Mouse (Mus musculus): Measurements from ENCODE around the gene Siah1b. TPM values are rescaled to one million over a fixed set of nuclear protein-coding genes. Genes with fewer than 3 reads are reported as not detected.

Siah1b gene
- polyA plus RNA-seq, 1 experiment from 2014 or later: 7.9 TPM

DNA sequence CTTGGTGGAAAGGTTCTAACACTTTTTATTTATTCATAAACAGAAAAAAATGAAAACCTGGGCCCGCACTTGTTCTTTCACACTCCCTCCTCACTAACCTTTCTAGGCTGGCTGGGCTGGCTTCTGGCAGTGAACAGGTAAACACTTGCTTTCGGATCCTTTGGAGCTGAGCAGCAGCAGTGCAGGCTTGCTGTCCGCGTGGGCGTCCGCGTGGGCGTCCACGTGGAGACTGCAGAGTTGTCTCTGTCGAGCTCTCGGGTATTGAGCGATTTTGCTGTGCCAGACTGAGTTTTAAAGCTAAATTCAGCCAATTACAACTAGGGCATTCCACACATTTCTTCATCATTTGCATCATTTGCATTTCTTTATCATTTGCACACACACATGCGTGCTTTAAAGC lies 34.2 kb downstream of the Siah1b start:
- WGBS (ENCODE audit: insufficient replicate concordance): 57% methylated on average over 13 of the region's 13 CpGs
- Histone ChIP-seq H3K27me3 (ENCODE audit: insufficient read depth, low read length) (no peaks in the 10 kb centered on the region), H3K9me3 (ENCODE audit: low read length) (no peaks in the 10 kb centered on the region), H3K4me2 (ENCODE audit: low read depth, low read length) (no peak overlapping the region), H3K4me1 (ENCODE audit: insufficient read depth) (no peaks in the 10 kb centered on the region), H3K27ac (ENCODE audit: low read depth) (no peak overlapping the region), H3K4me3 (ENCODE audit: low read depth, low read length) (no peak overlapping the region), H3K9ac (replicated peaks) (no peak overlapping the region), H3K36me3 (replicated peaks; ENCODE audit: insufficient read depth, low read length) (no peaks in the 10 kb centered on the region)
- DNase-seq: no peak
- ATAC-seq: no peak
- TF ChIP-seq CTCF (IDR thresholded peaks at IDR 0.05; ENCODE audit: low read depth): no peak
- TF ChIP-seq EP300 (IDR thresholded peaks at IDR 0.05; ENCODE audit: low read depth): no peak

GRCm38 (mm10) chrX:164038882-164039281 lies 37.4 kb downstream of the Siah1b start:
- ATAC-seq: no peak
- TF ChIP-seq EP300 (IDR thresholded peaks at IDR 0.05; ENCODE audit: low read depth) (no peak), CTCF (IDR thresholded peaks at IDR 0.05; ENCODE audit: low read depth) (no peak)
- Histone ChIP-seq H3K9me3 (ENCODE audit: low read length) (no peaks in the 10 kb centered on the region), H3K36me3 (replicated peaks; ENCODE audit: insufficient read depth, low read length) (no peaks in the 10 kb centered on the region), H3K9ac (replicated peaks) (no peak overlapping the region), H3K4me1 (ENCODE audit: insufficient read depth) (no peaks in the 10 kb centered on the region), H3K4me2 (ENCODE audit: low read depth, low read length) (no peak overlapping the region), H3K4me3 (ENCODE audit: low read depth, low read length) (no peak overlapping the region), H3K27me3 (ENCODE audit: insufficient read depth, low read length) (no peaks in the 10 kb centered on the region), H3K27ac (ENCODE audit: low read depth) (no peak overlapping the region)
- 68% methylated on average over 2 of the region's 2 CpGs for WGBS (ENCODE audit: insufficient replicate concordance)
- no peak for DNase-seq

DNA sequence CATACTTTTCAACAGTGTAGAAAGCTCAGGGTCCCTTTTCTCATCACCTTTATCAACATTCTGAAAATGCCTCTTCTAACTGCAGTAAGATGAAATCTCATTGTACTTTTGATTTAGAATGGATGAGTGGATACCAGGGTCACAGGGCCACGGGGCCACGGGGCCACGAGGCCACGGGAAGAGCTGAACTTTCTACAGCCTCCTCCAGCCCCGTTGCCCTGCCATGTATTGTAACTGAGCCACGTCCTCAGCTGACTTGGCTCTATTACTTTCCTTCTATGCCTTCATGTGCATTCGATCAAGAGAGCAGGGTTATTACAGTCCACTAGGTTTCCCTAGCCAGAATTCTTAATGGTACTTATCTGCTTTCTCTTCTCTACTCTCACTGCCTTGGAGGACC lies 40.4 kb downstream of the Siah1b start:
- ATAC-seq (no peak), DNase-seq (no peak)
- TF ChIP-seq EP300 (IDR thresholded peaks at IDR 0.05; ENCODE audit: low read depth) (no peak), CTCF (IDR thresholded peaks at IDR 0.05; ENCODE audit: low read depth) (no peak)
- Histone ChIP-seq H3K4me3 (ENCODE audit: low read depth, low read length) (no peak overlapping the region), H3K4me2 (ENCODE audit: low read depth, low read length) (no peak overlapping the region), H3K27me3 (ENCODE audit: insufficient read depth, low read length) (no peaks in the 10 kb centered on the region), H3K27ac (ENCODE audit: low read depth) (no peak overlapping the region), H3K9me3 (ENCODE audit: low read length) (no peaks in the 10 kb centered on the region), H3K4me1 (ENCODE audit: insufficient read depth) (no peaks in the 10 kb centered on the region), H3K9ac (replicated peaks) (no peak overlapping the region), H3K36me3 (replicated peaks; ENCODE audit: insufficient read depth, low read length) (no peaks in the 10 kb centered on the region)
- 74% methylated on average over 7 of the region's 7 CpGs for WGBS (ENCODE audit: insufficient replicate concordance)

DNA sequence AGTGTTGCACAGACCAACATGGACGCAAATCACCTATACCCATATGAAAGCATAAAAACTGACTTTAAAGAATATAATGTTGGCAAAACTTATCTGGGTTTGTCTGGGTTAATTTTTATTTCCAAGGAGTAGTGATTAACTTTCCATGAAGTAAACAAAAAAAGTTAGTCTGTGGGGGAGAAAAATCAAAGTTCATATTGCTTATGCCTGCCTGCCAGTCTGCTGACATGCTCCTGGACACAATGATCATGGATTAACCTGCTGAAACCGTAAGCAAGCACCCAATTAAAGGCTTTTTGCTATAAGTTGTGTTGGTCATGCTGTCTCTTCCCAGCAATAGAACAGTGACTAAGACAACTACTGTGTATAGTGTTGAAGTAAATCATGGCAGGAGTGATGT lies 40.9 kb downstream of the Siah1b start:
- Histone ChIP-seq H3K27ac (ENCODE audit: low read depth) (no peak overlapping the region), H3K36me3 (replicated peaks; ENCODE audit: insufficient read depth, low read length) (no peaks in the 10 kb centered on the region), H3K9ac (replicated peaks) (no peak overlapping the region), H3K4me3 (ENCODE audit: low read depth, low read length) (no peak overlapping the region), H3K4me1 (ENCODE audit: insufficient read depth) (no peaks in the 10 kb centered on the region), H3K4me2 (ENCODE audit: low read depth, low read length) (no peak overlapping the region), H3K9me3 (ENCODE audit: low read length) (no peaks in the 10 kb centered on the region), H3K27me3 (ENCODE audit: insufficient read depth, low read length) (no peaks in the 10 kb centered on the region)
- 72% methylated on average over 2 of the region's 2 CpGs for WGBS (ENCODE audit: insufficient replicate concordance)
- no peak for ATAC-seq
- no peak for DNase-seq
- TF ChIP-seq CTCF (IDR thresholded peaks at IDR 0.05; ENCODE audit: low read depth) (no peak), EP300 (IDR thresholded peaks at IDR 0.05; ENCODE audit: low read depth) (no peak)

DNA sequence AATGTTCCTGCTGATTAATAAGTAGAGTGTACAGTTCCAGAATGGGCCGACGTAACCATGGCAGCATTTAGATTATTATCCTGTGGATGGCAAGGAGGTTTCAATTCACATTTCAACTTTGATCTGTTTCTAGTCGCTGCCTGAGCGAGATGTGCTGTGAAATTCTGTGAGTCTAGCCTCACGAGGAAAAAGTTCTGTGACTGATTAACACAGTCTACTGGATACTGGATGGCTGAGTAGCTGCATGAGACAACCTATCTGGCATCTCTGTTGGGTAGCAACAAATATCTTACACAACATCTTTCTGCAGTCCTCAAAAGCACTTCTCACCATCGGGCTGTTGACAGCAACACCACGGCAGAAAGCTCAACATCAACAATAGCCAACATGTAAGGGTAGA lies 43.8 kb downstream of the Siah1b start:
- ATAC-seq (no peak), DNase-seq (no peak)
- Histone ChIP-seq H3K4me2 (ENCODE audit: low read depth, low read length) (no peak overlapping the region), H3K9me3 (ENCODE audit: low read length) (no peaks in the 10 kb centered on the region), H3K36me3 (replicated peaks; ENCODE audit: insufficient read depth, low read length) (no peaks in the 10 kb centered on the region), H3K27me3 (ENCODE audit: insufficient read depth, low read length) (no peaks in the 10 kb centered on the region), H3K4me1 (ENCODE audit: insufficient read depth) (no peaks in the 10 kb centered on the region), H3K4me3 (ENCODE audit: low read depth, low read length) (no peak overlapping the region), H3K9ac (replicated peaks) (no peak overlapping the region), H3K27ac (ENCODE audit: low read depth) (no peak overlapping the region)
- TF ChIP-seq EP300 (IDR thresholded peaks at IDR 0.05; ENCODE audit: low read depth) (no peak), CTCF (IDR thresholded peaks at IDR 0.05; ENCODE audit: low read depth) (no peak)
- 86% methylated on average over 7 of the region's 7 CpGs for WGBS (ENCODE audit: insufficient replicate concordance)

DNA sequence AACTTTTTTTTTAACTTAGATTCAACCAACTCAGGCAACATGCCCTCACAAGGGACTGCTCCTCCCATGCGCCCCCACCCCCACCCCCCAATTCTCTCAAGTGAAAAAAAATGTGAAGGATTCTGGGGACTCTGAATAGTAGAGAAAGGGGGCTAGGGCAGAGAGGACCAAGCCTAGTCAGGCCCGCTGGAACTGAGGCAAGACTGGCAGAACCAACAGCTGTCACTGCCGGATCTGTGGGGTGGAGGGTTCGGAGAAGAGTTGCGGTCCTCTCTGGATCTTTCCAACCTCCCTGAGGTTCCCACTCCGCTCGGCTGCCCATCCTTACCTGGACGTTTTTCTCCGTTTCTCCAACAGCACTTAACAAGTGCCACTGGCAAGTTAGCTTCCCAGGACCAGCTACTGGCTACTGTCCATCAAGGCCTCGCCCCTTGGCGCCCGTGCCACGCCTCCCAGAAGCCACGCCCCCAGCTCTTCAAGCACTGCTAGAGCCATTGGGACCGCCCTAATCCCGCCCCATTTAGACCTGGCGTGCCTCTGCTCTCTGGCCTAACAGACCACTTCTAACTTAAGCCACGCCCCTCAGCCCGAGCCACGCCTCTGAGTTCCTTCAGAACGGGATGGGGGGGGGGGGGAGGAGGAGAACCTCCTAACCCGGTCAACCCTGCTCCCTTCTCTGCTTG lies 48.5 kb downstream of the Siah1b start, which contains the start of gene Car5b:
Gene Car5b, minus strand, starts transcription at position 391 of the 683 bp plus-strand sequence.
- no peak within 1 kb of the TSS for H3K9ac ChIP-seq (replicated peaks)
- TF ChIP-seq CTCF (IDR thresholded peaks at IDR 0.05; ENCODE audit: low read depth) (no peak), EP300 (IDR thresholded peaks at IDR 0.05; ENCODE audit: low read depth) (no peak)

More for the DNA sequence above, 48.5 kb downstream of the Siah1b start, which contains the start of gene Car5b:
- Histone ChIP-seq H3K4me1 (ENCODE audit: insufficient read depth) (no peaks in the 10 kb centered on the region), H3K27ac (ENCODE audit: low read depth) (no peak within 1 kb of the TSS), H3K36me3 (replicated peaks; ENCODE audit: insufficient read depth, low read length) (no peaks in the 10 kb centered on the region), H3K9me3 (ENCODE audit: low read length) (no peaks in the 10 kb centered on the region), H3K4me3 (ENCODE audit: low read depth, low read length) (peak within 1 kb of the TSS; percentile 35), H3K4me2 (ENCODE audit: low read depth, low read length) (peak within 1 kb of the TSS; percentile 66), H3K27me3 (ENCODE audit: insufficient read depth, low read length) (no peaks in the 10 kb centered on the region; the same call in 1 of the 2 replicates)
- ATAC-seq: peak; percentile 99
- WGBS (ENCODE audit: insufficient replicate concordance): 16% methylated on average over 21 of the region's 22 CpGs
- DNase-seq: peak; percentile 88

Other genes starting within 250 kb of the Siah1b start
- 3.9 and 4.9 TPM in 2 replicates for gene Ap1s2, start 167.5 kb downstream of the Siah1b start, polyA plus RNA-seq (2015; fragmentation: Nextera tagmentation; extraction: Ambion mirVana)
- 18.1 and 19.3 TPM in 2 replicates for gene Zrsr2, start 117.8 kb downstream of the Siah1b start, polyA plus RNA-seq (2015; fragmentation: Nextera tagmentation; extraction: Ambion mirVana)
- gene Car5b, start 48.5 kb downstream of the Siah1b start, polyA plus RNA-seq (2015; fragmentation: Nextera tagmentation; extraction: Ambion mirVana): 0.11 and 0.19 TPM in 2 replicates
- 5.3 and 6.2 TPM in 2 replicates for gene Cltrn, start 12.3 kb upstream of the Siah1b start, polyA plus RNA-seq (2015; fragmentation: Nextera tagmentation; extraction: Ambion mirVana)
- 0.20 and 0.23 TPM in 2 replicates for gene Ace2, start 62.8 kb upstream of the Siah1b start, polyA plus RNA-seq (2015; fragmentation: Nextera tagmentation; extraction: Ambion mirVana)
- 0.81 and 0.83 TPM in 2 replicates for gene Bmx, start 181.7 kb upstream of the Siah1b start, polyA plus RNA-seq (2015; fragmentation: Nextera tagmentation; extraction: Ambion mirVana)
- gene Pir, start 192.9 kb upstream of the Siah1b start, polyA plus RNA-seq (2015; fragmentation: Nextera tagmentation; extraction: Ambion mirVana): 12.3 and 14.3 TPM in 2 replicates